Mouse (Mus musculus) hindbrain, embryonic 14.5 days (tissue): Measurements from ENCODE around the gene Scd2. TPM values are rescaled to one million over a fixed set of nuclear protein-coding genes. Genes with fewer than 3 reads are reported as not detected.
"Not testable (repeated sequence)": the region's sequence is repeated elsewhere in the genome, so short reads cannot be mapped to it uniquely, and the experiment has no call there.

Experiments
- ATAC-seq: fragments of 200-750 bp; cut with Nextera tagmentation; 2 replicates; pipeline ENCODE4 v1.8.0; 2017; ENCODE audit warnings: moderate number of reproducible peaks, mild to moderate bottlenecking, moderate TSS enrichment, moderate library complexity; ENCODE audit not compliant: low FRiP score
- DNase-seq: peaks from one replicate; pipeline ENCODE4 v3.0.0-alpha.2; 2015; ENCODE audit warnings: low spot score
- H3K27ac ChIP-seq: fragments of 300-500 bp; sonication (generic); 2 replicates; pipeline ENCODE4 v1.5.1; 2014; ENCODE audit warnings: mild to moderate bottlenecking, moderate library complexity
- H3K27me3 ChIP-seq: fragments of 300-500 bp; sonication (generic); 2 replicates; pipeline ENCODE4 v1.6.1; 2014; ENCODE audit warnings: mild to moderate bottlenecking, low read length, mixed read lengths; ENCODE audit not compliant: control insufficient read depth, insufficient read depth
- H3K36me3 ChIP-seq: fragments of 300-500 bp; sonication (generic); replicated peaks from 2 replicates; pipeline ENCODE4 v1.6.1; 2014; ENCODE audit not compliant: control insufficient read depth, insufficient read depth
- H3K4me1 ChIP-seq: fragments of 300-500 bp; sonication (generic); replicated peaks from 2 replicates; pipeline ENCODE4 v1.6.1; 2014; ENCODE audit warnings: antibody characterized with exemption, low read length, mixed read lengths; ENCODE audit not compliant: control insufficient read depth, insufficient read depth
- H3K4me2 ChIP-seq: fragments of 300-500 bp; sonication (generic); replicated peaks from 2 replicates; pipeline ENCODE4 v1.6.1; 2014; ENCODE audit warnings: mild to moderate bottlenecking, moderate library complexity
- H3K4me3 ChIP-seq: fragments of 300-500 bp; sonication (generic); replicated peaks from 2 replicates; pipeline ENCODE4 v1.5.1; 2014; ENCODE audit warnings: mild to moderate bottlenecking, low read length
- H3K9ac ChIP-seq: fragments of 300-500 bp; sonication (generic); 2 replicates; pipeline ENCODE4 v1.6.1; 2014
- H3K9me3 ChIP-seq: fragments of 300-500 bp; sonication (generic); 2 replicates; pipeline ENCODE4 v1.6.1; 2016; ENCODE audit warnings: low read length; ENCODE audit not compliant: control insufficient read depth
- WGBS: fragments of 180-500 bp; shearing (Covaris S2); extraction: QIAGEN DNeasy Blood & Tissue Kit; methylation state at CpG from one replicate; pipeline ENCODE4 v1.1.7; 2014; 5-methylcytosine and 5-hydroxymethylcytosine counted together
- polyA plus RNA-seq: library from polyadenylated mRNA; unstranded; fragments of >200 nt; fragmentation: Nextera tagmentation; extraction: Ambion mirVana; gene quantifications from 2 replicates; pipeline ENCODE4 v1.2.1, GENCODE M21; 2014

The Scd2 gene
- polyA plus RNA-seq, 1 experiment from 2014 or later: 323 TPM

- peaks cover 17% of the 10 kb centered on the region; the same call in 1 of the 2 replicates for H3K4me1 ChIP-seq
- DNase-seq (no peak), ATAC-seq (no peak)
- H3K4me2 ChIP-seq: no peak overlapping the region
- H3K27ac ChIP-seq: no peak overlapping the region
- H3K36me3 ChIP-seq: peaks cover 74% of the 10 kb centered on the region
- WGBS: 73% methylated on average over 7 of the region's 7 CpGs
- no peak overlapping the region for H3K9ac ChIP-seq
- H3K27me3 ChIP-seq: no peaks in the 10 kb centered on the region
- no peak overlapping the region for H3K4me3 ChIP-seq
- H3K9me3 ChIP-seq: no peaks in the 10 kb centered on the region
Measured at GRCm38 (mm10) chr19:44306171-44306570, 12.7 kb downstream of the Scd2 start.

- peaks cover 12% of the 10 kb centered on the region; the same call in 1 of the 2 replicates for H3K4me1 ChIP-seq
- H3K9me3 ChIP-seq: no peaks in the 10 kb centered on the region
- H3K27ac ChIP-seq: no peak overlapping the region
- H3K27me3 ChIP-seq: no peaks in the 10 kb centered on the region
- H3K36me3 ChIP-seq: peaks cover 63% of the 10 kb centered on the region
- no peak overlapping the region for H3K9ac ChIP-seq
- H3K4me2 ChIP-seq: no peak overlapping the region
- WGBS: 83% methylated on average over 9 of the region's 9 CpGs
- DNase-seq (no peak), ATAC-seq (no peak)
- H3K4me3 ChIP-seq: no peak overlapping the region
Measured at GRCm38 (mm10) chr19:44307101-44307914, 13.8 kb downstream of the Scd2 start.

GRCm38 (mm10) chr19:44307915-44308470 is 14.5 kb downstream of the Scd2 start:
- Histone ChIP-seq H3K27ac (no peak overlapping the region), H3K27me3 (no peaks in the 10 kb centered on the region), H3K9ac (no peak overlapping the region), H3K4me3 (no peak overlapping the region), H3K9me3 (no peaks in the 10 kb centered on the region), H3K4me1 (peaks cover 12% of the 10 kb centered on the region; the same call in 1 of the 2 replicates), H3K36me3 (peaks cover 56% of the 10 kb centered on the region), H3K4me2 (no peak overlapping the region)
- no peak for DNase-seq
- no peak for ATAC-seq
- 83% methylated on average over 6 of the region's 6 CpGs for WGBS

- no peak overlapping the region for H3K9ac ChIP-seq
- no peak overlapping the region for H3K27ac ChIP-seq
- peaks cover 12% of the 10 kb centered on the region; the same call in 1 of the 2 replicates for H3K4me1 ChIP-seq
- DNase-seq: no peak
- no peak overlapping the region for H3K4me2 ChIP-seq
- no peak for ATAC-seq
- peaks cover 49% of the 10 kb centered on the region for H3K36me3 ChIP-seq
- H3K27me3 ChIP-seq: no peaks in the 10 kb centered on the region
- H3K4me3 ChIP-seq: no peak overlapping the region
- WGBS: 89% methylated on average over 8 of the region's 8 CpGs
- H3K9me3 ChIP-seq: no peaks in the 10 kb centered on the region
Measured at GRCm38 (mm10) chr19:44308611-44309246, 15.3 kb downstream of the Scd2 start.

GRCm38 (mm10) chr19:44309351-44310154 is 16.1 kb downstream of the Scd2 start:
- no peaks in the 10 kb centered on the region for H3K9me3 ChIP-seq
- peaks cover 40% of the 10 kb centered on the region for H3K36me3 ChIP-seq
- H3K27me3 ChIP-seq: no peaks in the 10 kb centered on the region
- no peak overlapping the region for H3K4me3 ChIP-seq
- H3K4me1 ChIP-seq: peaks cover 14% of the 10 kb centered on the region
- H3K4me2 ChIP-seq: no peak overlapping the region
- 80% methylated on average over 12 of the region's 12 CpGs for WGBS
- ATAC-seq: no peak
- no peak for DNase-seq
- no peak overlapping the region for H3K9ac ChIP-seq
- H3K27ac ChIP-seq: no peak overlapping the region

GRCm38 (mm10) chr19:44310155-44310575 is 16.7 kb downstream of the Scd2 start:
- Histone ChIP-seq H3K4me1 (peaks cover 16% of the 10 kb centered on the region), H3K36me3 (peaks cover 34% of the 10 kb centered on the region)
- H3K9ac ChIP-seq, H3K4me2 ChIP-seq, H3K27ac ChIP-seq, DNase-seq, H3K9me3 ChIP-seq, H3K27me3 ChIP-seq, ATAC-seq, H3K4me3 ChIP-seq: not testable (repeated sequence)
- 91% methylated on average over 1 of the region's 1 CpGs for WGBS

GRCm38 (mm10) chr19:44310814-44311213 is 17.3 kb downstream of the Scd2 start:
- Histone ChIP-seq H3K4me3 (no peak overlapping the region), H3K4me2 (no peak overlapping the region), H3K27ac (no peak overlapping the region), H3K36me3 (peaks cover 28% of the 10 kb centered on the region), H3K4me1 (peaks cover 18% of the 10 kb centered on the region), H3K9ac (no peak overlapping the region), H3K27me3 (no peaks in the 10 kb centered on the region), H3K9me3 (no peaks in the 10 kb centered on the region)
- 25% methylated on average over 5 of the region's 5 CpGs for WGBS
- no peak for DNase-seq
- no peak for ATAC-seq

GRCm38 (mm10) chr19:44311306-44312006 is 18.0 kb downstream of the Scd2 start:
- Histone ChIP-seq H3K9me3 (no peaks in the 10 kb centered on the region), H3K27ac (no peak overlapping the region), H3K36me3 (peaks cover 21% of the 10 kb centered on the region), H3K4me1 (peaks cover 18% of the 10 kb centered on the region), H3K4me2 (no peak overlapping the region), H3K9ac (no peak overlapping the region), H3K4me3 (no peak overlapping the region), H3K27me3 (no peaks in the 10 kb centered on the region)
- 40% methylated on average over 8 of the region's 8 CpGs for WGBS
- DNase-seq (no peak), ATAC-seq (no peak)
